Mouse (Mus musculus) embryonic facial prominence, embryonic 13.5 days (tissue): Measurements from ENCODE around the gene Hnrnph2. TPM values are rescaled to one million over a fixed set of nuclear protein-coding genes. Genes with fewer than 3 reads are reported as not detected.

Source experiments
- ATAC-seq: fragments of 200-750 bp; cut with Nextera tagmentation; 2 replicates; pipeline ENCODE4 v1.8.0; 2017; ENCODE audit warnings: low read depth; ENCODE audit not compliant: insufficient number of reproducible peaks, insufficient read depth, low FRiP score, low TSS enrichment
- H3K27ac ChIP-seq: fragments of 300-500 bp; sonication (generic); 2 replicates; pipeline ENCODE4 v1.5.1; 2015; ENCODE audit warnings: moderate library complexity, mild to moderate bottlenecking, inconsistent platforms
- H3K27me3 ChIP-seq: fragments of 300-500 bp; sonication (generic); 2 replicates; pipeline ENCODE4 v1.6.1; 2015; ENCODE audit warnings: mild to moderate bottlenecking, inconsistent platforms
- H3K36me3 ChIP-seq: fragments of 300-500 bp; sonication (generic); 2 replicates; pipeline ENCODE4 v1.6.1; 2015; ENCODE audit warnings: mild to moderate bottlenecking, inconsistent platforms
- H3K4me1 ChIP-seq: fragments of 300-500 bp; sonication (generic); 2 replicates; pipeline ENCODE4 v1.6.1; 2015; ENCODE audit warnings: inconsistent platforms
- H3K4me2 ChIP-seq: fragments of 300-500 bp; sonication (generic); 2 replicates; pipeline ENCODE4 v1.6.1; 2015; ENCODE audit warnings: moderate library complexity, mild to moderate bottlenecking, inconsistent platforms
- H3K4me3 ChIP-seq: fragments of 300-500 bp; sonication (generic); 2 replicates; pipeline ENCODE4 v1.5.1; 2015; ENCODE audit warnings: mild to moderate bottlenecking, inconsistent platforms
- H3K9ac ChIP-seq: fragments of 300-500 bp; sonication (generic); 2 replicates; pipeline ENCODE4 v1.6.1; 2015; ENCODE audit warnings: mild to moderate bottlenecking, inconsistent platforms
- H3K9me3 ChIP-seq: fragments of 300-500 bp; sonication (generic); 2 replicates; pipeline ENCODE4 v1.6.1; 2016; ENCODE audit warnings: inconsistent platforms
- WGBS: fragments of 180-500 bp; shearing (Covaris S2); methylation state at CpG from one replicate; pipeline ENCODE4 v1.1.7; 2015; ENCODE audit warnings: mixed read lengths; 5-methylcytosine and 5-hydroxymethylcytosine counted together
- polyA plus RNA-seq: library from polyadenylated mRNA; unstranded; fragments of >200 nt; fragmentation: Nextera tagmentation; extraction: Ambion mirVana; gene quantifications from 2 replicates; pipeline ENCODE4 v1.2.1, GENCODE M21; 2015

Gene Hnrnph2
- 151 and 169 TPM in 2 replicates for polyA plus RNA-seq

- ATAC-seq: peak; percentile 98
- Histone ChIP-seq H3K9me3 (no peaks in the 10 kb centered on the region), H3K27ac (peak within 1 kb of the TSS; percentile 95), H3K36me3 (no peaks in the 10 kb centered on the region), H3K4me2 (peak within 1 kb of the TSS; percentile 63), H3K27me3 (peaks cover 3% of the 10 kb centered on the region; the same call in 1 of the 2 replicates), H3K4me3 (peak within 1 kb of the TSS; percentile 53), H3K9ac (peak within 1 kb of the TSS; percentile 72), H3K4me1 (peaks cover 4% of the 10 kb centered on the region)
- 22% methylated on average over 33 of the region's 33 CpGs for WGBS
Observed at GRCm38 (mm10) chrX:134600659-134601379, at the start of gene Hnrnph2, which contains the start of gene Gla. Hnrnph2 (plus strand) TSS chrX:134601179. Gla (minus strand) TSS chrX:134601125.

DNA sequence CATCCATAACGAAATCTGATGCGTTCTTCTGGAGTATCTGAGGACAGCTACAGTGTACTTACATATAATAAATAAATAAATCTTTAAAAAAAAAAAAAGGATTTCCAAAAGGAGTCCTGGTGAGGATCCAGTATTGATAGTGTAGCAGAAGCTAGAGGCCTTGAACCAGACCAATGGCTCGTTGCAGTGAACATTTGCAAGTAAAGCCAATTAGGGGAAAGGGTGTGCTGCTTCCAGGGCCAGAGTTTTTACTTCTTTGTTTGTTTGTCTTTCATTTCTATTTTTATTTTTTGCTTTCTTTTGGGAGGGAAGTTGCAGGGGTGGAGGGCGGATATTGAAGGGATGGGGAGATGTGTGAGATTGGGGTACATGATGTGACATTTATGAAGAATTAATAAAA lies 47.7 kb upstream of the Hnrnph2 start:
- Histone ChIP-seq H3K36me3 (no peaks in the 10 kb centered on the region), H3K4me1 (no peaks in the 10 kb centered on the region), H3K4me3 (no peak overlapping the region), H3K9me3 (no peaks in the 10 kb centered on the region), H3K27me3 (no peaks in the 10 kb centered on the region; the same call in 1 of the 2 replicates), H3K27ac (no peak overlapping the region), H3K9ac (no peak overlapping the region), H3K4me2 (no peak overlapping the region)
- 87% methylated on average over 4 of the region's 4 CpGs for WGBS
- ATAC-seq: no peak

GRCm38 (mm10) chrX:134554425-134554824 lies 46.6 kb upstream of the Hnrnph2 start:
- Histone ChIP-seq H3K9me3 (no peaks in the 10 kb centered on the region), H3K27ac (no peak overlapping the region), H3K4me2 (no peak overlapping the region), H3K27me3 (no peaks in the 10 kb centered on the region; the same call in 1 of the 2 replicates), H3K4me1 (no peaks in the 10 kb centered on the region), H3K36me3 (no peaks in the 10 kb centered on the region), H3K4me3 (no peak overlapping the region), H3K9ac (no peak overlapping the region)
- 64% methylated on average over 6 of the region's 6 CpGs for WGBS
- ATAC-seq: no peak

GRCm38 (mm10) chrX:134564326-134564725 lies 36.7 kb upstream of the Hnrnph2 start:
- no peak for ATAC-seq
- Histone ChIP-seq H3K36me3 (no peaks in the 10 kb centered on the region), H3K4me1 (no peaks in the 10 kb centered on the region), H3K9me3 (no peaks in the 10 kb centered on the region), H3K27ac (no peak overlapping the region), H3K27me3 (peaks cover 11% of the 10 kb centered on the region; the same call in 1 of the 2 replicates), H3K4me3 (no peak overlapping the region), H3K4me2 (no peak overlapping the region), H3K9ac (no peak overlapping the region)
- WGBS: 81% methylated on average over 4 of the region's 4 CpGs

DNA sequence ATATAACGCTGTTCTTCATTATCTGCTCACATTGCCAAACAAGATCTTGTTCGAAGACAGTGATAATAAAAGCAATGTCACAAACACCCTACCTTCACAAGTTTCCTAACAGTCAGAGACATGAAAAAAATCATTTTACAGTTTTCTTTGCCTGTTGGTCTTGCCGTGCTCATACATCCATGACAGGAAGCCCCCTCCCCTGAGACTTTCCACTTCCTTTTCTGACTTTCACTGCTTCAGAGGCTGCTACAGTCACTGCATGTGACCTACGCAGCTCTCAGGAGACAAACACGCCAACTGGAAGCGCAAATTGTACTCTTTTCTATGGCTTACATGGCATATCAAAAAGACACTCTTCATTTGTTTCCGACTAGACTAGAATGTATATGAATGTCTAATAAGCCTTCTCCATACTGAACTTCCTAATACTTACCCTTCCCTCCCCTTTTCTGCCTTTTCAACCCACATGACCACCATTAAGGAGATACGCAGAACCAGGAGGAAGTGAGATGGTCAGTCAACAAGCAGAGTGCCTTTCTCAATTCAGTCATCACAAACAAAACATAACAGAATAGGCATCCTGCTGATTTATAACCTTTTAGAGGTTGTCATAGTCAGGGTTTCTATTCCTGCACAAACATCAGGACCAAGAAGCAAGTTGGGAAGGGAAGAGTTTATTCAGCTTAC lies 34.3 kb upstream of the Hnrnph2 start:
- Histone ChIP-seq H3K36me3 (no peaks in the 10 kb centered on the region), H3K9ac (no peak overlapping the region), H3K4me3 (no peak overlapping the region), H3K9me3 (no peaks in the 10 kb centered on the region), H3K4me1 (no peaks in the 10 kb centered on the region), H3K27ac (no peak overlapping the region), H3K27me3 (peaks cover 11% of the 10 kb centered on the region; the same call in 1 of the 2 replicates), H3K4me2 (no peak overlapping the region)
- ATAC-seq: no peak
- WGBS: 78% methylated on average over 8 of the region's 8 CpGs

GRCm38 (mm10) chrX:134577896-134578295 lies 23.1 kb upstream of the Hnrnph2 start:
- Histone ChIP-seq H3K9ac (no peak overlapping the region), H3K27ac (no peak overlapping the region), H3K4me2 (no peak overlapping the region), H3K4me3 (no peak overlapping the region), H3K9me3 (no peaks in the 10 kb centered on the region), H3K36me3 (no peaks in the 10 kb centered on the region), H3K4me1 (no peaks in the 10 kb centered on the region), H3K27me3 (no peaks in the 10 kb centered on the region; the same call in 1 of the 2 replicates)
- no peak for ATAC-seq
- WGBS: 86% methylated on average over 4 of the region's 4 CpGs

GRCm38 (mm10) chrX:134580528-134581305 lies 20.3 kb upstream of the Hnrnph2 start:
- no peak overlapping the region for H3K27ac ChIP-seq
- no peak for ATAC-seq
- H3K4me3 ChIP-seq: no peak overlapping the region
- no peaks in the 10 kb centered on the region for H3K4me1 ChIP-seq
- H3K9me3 ChIP-seq: no peaks in the 10 kb centered on the region
- H3K36me3 ChIP-seq: no peaks in the 10 kb centered on the region
- WGBS: 80% methylated on average over 14 of the region's 14 CpGs
- H3K27me3 ChIP-seq: peaks cover 7% of the 10 kb centered on the region
- H3K4me2 ChIP-seq: no peak overlapping the region
- no peak overlapping the region for H3K9ac ChIP-seq

- H3K36me3 ChIP-seq: no peaks in the 10 kb centered on the region
- 0 out of 2 replicates have a peak, but pooled peaks cover 4% of the 10 kb centered on the region for H3K4me1 ChIP-seq
- H3K9me3 ChIP-seq: no peaks in the 10 kb centered on the region
- no peak for ATAC-seq
- H3K4me3 ChIP-seq: no peak overlapping the region
- no peak overlapping the region for H3K27ac ChIP-seq
- no peak overlapping the region for H3K9ac ChIP-seq
- WGBS: 87% methylated on average over 11 of the region's 11 CpGs
- H3K4me2 ChIP-seq: no peak overlapping the region
- peaks cover 7% of the 10 kb centered on the region for H3K27me3 ChIP-seq
Observed at GRCm38 (mm10) chrX:134582270-134582669, 18.7 kb upstream of the Hnrnph2 start.

DNA sequence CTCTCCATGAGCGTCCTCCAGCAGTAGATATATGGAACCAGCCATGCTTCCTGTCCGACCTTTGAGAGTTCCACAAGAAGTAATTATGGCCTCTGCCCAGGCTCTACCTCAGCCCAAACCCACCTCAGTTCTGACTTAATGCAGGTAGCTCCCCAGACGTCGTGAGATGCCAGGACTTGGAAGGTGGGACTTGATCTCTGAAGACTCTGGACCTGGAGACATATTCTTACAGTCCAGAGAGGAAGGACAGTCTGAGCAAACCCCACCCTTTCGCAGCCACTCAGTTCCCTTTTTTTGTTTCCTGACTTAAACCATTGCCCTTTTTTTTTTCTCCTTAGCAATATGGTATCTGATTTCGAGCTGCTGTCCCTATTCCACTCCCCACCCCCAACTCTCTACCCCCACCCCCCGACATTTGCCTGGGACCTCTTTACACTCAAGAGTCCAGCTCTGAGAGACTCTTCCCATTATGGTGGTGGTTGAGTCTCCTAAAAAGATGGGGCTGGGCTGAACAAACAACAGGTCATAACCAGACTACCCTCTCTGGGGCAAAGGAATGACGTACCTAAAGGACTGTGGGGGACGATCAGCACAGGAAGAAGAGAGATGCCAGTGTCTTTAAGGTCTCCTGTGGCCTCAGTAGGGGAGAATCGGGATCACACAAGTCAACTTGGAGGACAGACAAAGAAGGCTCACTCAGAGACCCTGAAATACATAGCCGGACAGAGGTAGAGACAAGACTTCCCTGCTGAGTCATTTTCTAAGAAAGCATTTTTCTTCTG lies 17.9 kb upstream of the Hnrnph2 start, which contains the start of gene Btk:
Gene Btk (minus strand): TSS at position 683 of the 782 bp plus-strand sequence.
- no peak for ATAC-seq
- Histone ChIP-seq H3K9me3 (no peaks in the 10 kb centered on the region), H3K27me3 (peaks cover 7% of the 10 kb centered on the region), H3K36me3 (no peaks in the 10 kb centered on the region), H3K4me2 (no peak within 1 kb of the TSS), H3K4me1 (0 out of 2 replicates have a peak, but pooled peaks cover 4% of the 10 kb centered on the region), H3K27ac (no peak within 1 kb of the TSS), H3K9ac (no peak within 1 kb of the TSS), H3K4me3 (no peak within 1 kb of the TSS)
- WGBS: 83% methylated on average over 11 of the region's 11 CpGs

DNA sequence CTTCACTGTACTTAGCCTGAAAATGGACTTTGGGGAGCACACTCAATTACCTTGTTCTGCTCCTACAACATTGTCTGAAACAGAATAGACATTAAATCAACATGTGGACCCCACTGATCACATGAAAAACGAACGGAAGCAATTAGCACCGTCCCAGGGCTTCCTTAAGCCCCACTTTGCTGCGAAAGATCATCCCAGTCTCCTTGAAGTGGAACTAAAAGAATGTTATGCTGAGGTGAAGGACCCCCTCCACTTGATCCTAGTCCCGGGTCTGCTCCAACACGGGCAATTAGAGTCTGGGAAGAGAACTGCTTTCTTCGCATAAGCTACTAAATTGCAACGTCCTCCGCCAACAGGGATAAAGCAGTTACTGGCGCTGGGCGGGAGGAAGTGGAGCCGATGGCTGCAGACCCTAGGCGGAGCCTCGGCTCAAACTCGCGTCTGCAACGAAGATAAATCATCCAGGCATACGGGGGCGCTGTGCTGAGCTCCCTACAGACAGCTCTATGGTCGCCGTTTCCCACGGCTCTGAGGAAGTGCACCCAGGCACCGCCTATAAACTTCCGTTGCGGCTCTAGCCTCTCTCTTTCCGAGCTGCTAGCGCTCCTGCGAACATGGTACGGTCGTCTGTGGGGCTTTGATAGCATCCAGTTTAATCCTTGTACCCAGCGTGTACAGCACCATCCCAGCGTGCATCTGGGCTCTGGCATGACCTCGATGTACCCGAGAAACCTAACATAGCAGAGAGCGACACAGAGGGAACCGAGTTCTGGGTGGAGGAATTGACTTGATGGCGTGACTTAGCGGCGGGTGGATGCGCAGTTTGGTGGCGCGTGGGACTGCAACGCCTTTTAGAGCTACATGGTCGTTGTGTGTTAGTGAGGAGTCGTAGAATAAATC lies 15.6 kb upstream of the Hnrnph2 start, which contains the start of gene Rpl36a:
Gene Rpl36a (plus strand): TSS at position 552 of the 900 bp plus-strand sequence.
- 21% methylated on average over 45 of the region's 45 CpGs for WGBS
- peak within 1 kb of the TSS; percentile 79 for H3K9ac ChIP-seq

More for the DNA sequence above, 15.6 kb upstream of the Hnrnph2 start, which contains the start of gene Rpl36a:
- Histone ChIP-seq H3K4me2 (peak within 1 kb of the TSS; percentile 63), H3K36me3 (peaks cover 8% of the 10 kb centered on the region; the same call in 1 of the 2 replicates), H3K27ac (peak within 1 kb of the TSS; percentile 92), H3K4me1 (0 out of 2 replicates have a peak, but pooled peaks cover 4% of the 10 kb centered on the region), H3K9me3 (no peaks in the 10 kb centered on the region), H3K27me3 (peaks cover 7% of the 10 kb centered on the region), H3K4me3 (peak within 1 kb of the TSS; percentile 53)
- ATAC-seq: peak; percentile 93
